Mouse (Mus musculus) neural tube, embryonic 15.5 days (tissue): Measurements from ENCODE around the gene 2010111I01Rik. TPM values are rescaled to one million over a fixed set of nuclear protein-coding genes. Genes with fewer than 3 reads are reported as not detected.
A peak's percentile ranks its signal among the peaks of the same experiment; 100 is the strongest.

Source experiments
- ATAC-seq: fragments of 200-750 bp; cut with Nextera tagmentation; 2 replicates; pipeline ENCODE4 v1.8.0; 2017; ENCODE audit warnings: mild to moderate bottlenecking, moderate TSS enrichment, moderate library complexity; ENCODE audit not compliant: low FRiP score
- H3K27ac ChIP-seq: fragments of 300-500 bp; sonication (generic); replicated peaks from 2 replicates; pipeline ENCODE4 v1.5.1; 2015; ENCODE audit warnings: mild to moderate bottlenecking, inconsistent platforms
- H3K27me3 ChIP-seq: fragments of 300-500 bp; sonication (generic); replicated peaks from 2 replicates; pipeline ENCODE4 v1.6.1; 2015; ENCODE audit warnings: inconsistent platforms
- H3K36me3 ChIP-seq: fragments of 300-500 bp; sonication (generic); 2 replicates; pipeline ENCODE4 v1.6.1; 2015; ENCODE audit warnings: inconsistent platforms
- H3K4me1 ChIP-seq: fragments of 300-500 bp; sonication (generic); 2 replicates; pipeline ENCODE4 v1.6.1; 2015; ENCODE audit warnings: inconsistent platforms
- H3K4me2 ChIP-seq: fragments of 300-500 bp; sonication (generic); 2 replicates; pipeline ENCODE4 v1.6.1; 2015; ENCODE audit warnings: inconsistent platforms, mild to moderate bottlenecking, moderate library complexity
- H3K4me3 ChIP-seq: fragments of 300-500 bp; sonication (generic); replicated peaks from 2 replicates; pipeline ENCODE4 v1.5.1; 2015; ENCODE audit warnings: mild to moderate bottlenecking, inconsistent platforms
- H3K9ac ChIP-seq: fragments of 300-500 bp; sonication (generic); replicated peaks from 2 replicates; pipeline ENCODE4 v1.6.1; 2015; ENCODE audit warnings: mild to moderate bottlenecking, inconsistent platforms
- H3K9me3 ChIP-seq: fragments of 300-500 bp; sonication (generic); replicated peaks from 2 replicates; pipeline ENCODE4 v1.6.1; 2016; ENCODE audit warnings: inconsistent platforms
- WGBS: fragments of 180-500 bp; shearing (Covaris S2); methylation state at CpG from one replicate; pipeline ENCODE4 v1.1.7; 2015; ENCODE audit warnings: mixed read lengths; 5-methylcytosine and 5-hydroxymethylcytosine counted together
- polyA plus RNA-seq: library from polyadenylated mRNA; unstranded; fragments of >200 nt; fragmentation: Nextera tagmentation; extraction: Ambion mirVana; gene quantifications from 2 replicates; pipeline ENCODE4 v1.2.1, GENCODE M21; 2015

2010111I01Rik gene
- polyA plus RNA-seq, 1 experiment from 2014 or later = 36.1 TPM

DNA sequence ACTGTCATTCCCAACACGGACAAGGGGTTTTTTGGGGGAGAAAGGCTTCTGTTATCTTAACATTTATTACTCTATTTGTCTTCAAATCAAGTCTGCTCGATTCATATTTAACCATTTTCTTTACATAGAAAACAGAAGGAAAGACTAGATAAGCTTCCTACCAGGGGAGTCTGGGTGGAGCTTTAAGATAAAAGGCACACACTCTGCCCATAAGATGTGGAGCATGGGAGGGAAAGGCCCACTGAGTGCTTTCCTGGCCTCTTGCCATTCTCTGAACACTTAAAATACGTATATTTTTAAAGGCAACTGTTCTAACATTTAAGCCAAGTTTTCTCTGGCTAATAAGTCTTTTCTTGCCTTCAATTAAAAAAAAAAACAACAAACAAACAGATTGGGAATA lies 25.3 kb upstream of the 2010111I01Rik start:
- no peak overlapping the region for H3K4me2 ChIP-seq
- ATAC-seq = no peak
- WGBS = 69% methylated on average over 3 of the region's 3 CpGs

DNA sequence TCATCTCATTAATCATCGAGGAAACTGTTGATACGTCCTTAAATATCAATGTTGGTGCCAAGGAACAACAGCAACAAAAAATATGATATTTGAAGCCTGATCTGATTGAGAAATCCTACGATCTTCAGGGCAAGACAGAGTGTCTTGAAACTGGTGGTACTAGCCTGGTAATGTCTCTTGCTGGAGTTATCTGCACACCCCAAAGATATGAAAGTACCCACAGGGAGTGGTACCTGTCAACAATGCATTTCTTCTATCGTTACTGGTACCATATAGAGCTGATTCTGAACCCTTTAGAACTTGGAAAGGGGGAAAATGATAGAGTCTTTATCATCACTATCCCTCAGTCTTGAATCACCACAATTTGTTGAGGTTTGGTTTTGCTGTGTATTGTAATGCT lies 24.9 kb upstream of the 2010111I01Rik start:
- ATAC-seq = no peak
- Histone ChIP-seq H3K4me2 (no peak overlapping the region), H3K27ac (no peak overlapping the region), H3K9me3 (no peaks in the 10 kb centered on the region), H3K9ac (no peak overlapping the region), H3K27me3 (no peaks in the 10 kb centered on the region), H3K4me3 (no peak overlapping the region), H3K4me1 (peaks cover 5% of the 10 kb centered on the region; the same call in 1 of the 2 replicates), H3K36me3 (no peaks in the 10 kb centered on the region)
- 89% methylated on average over 4 of the region's 4 CpGs for WGBS

More for the DNA sequence above, 25.3 kb upstream of the 2010111I01Rik start:
- Histone ChIP-seq H3K27me3 (no peaks in the 10 kb centered on the region), H3K4me3 (no peak overlapping the region), H3K9me3 (no peaks in the 10 kb centered on the region), H3K4me1 (peaks cover 5% of the 10 kb centered on the region; the same call in 1 of the 2 replicates), H3K9ac (no peak overlapping the region), H3K27ac (no peak overlapping the region), H3K36me3 (no peaks in the 10 kb centered on the region)

- WGBS = 69% methylated on average over 4 of the region's 4 CpGs
- no peaks in the 10 kb centered on the region for H3K27me3 ChIP-seq
- no peak overlapping the region for H3K27ac ChIP-seq
- ATAC-seq = no peak; the same call in 1 of the 2 replicates
- H3K36me3 ChIP-seq = no peaks in the 10 kb centered on the region
- H3K4me2 ChIP-seq = no peak overlapping the region
- peaks cover 5% of the 10 kb centered on the region; the same call in 1 of the 2 replicates for H3K4me1 ChIP-seq
- no peak overlapping the region for H3K9ac ChIP-seq
- no peaks in the 10 kb centered on the region for H3K9me3 ChIP-seq
- no peak overlapping the region for H3K4me3 ChIP-seq
Observed at GRCm38 (mm10) chr13:62940721-62941120, 24.0 kb upstream of the 2010111I01Rik start.

DNA sequence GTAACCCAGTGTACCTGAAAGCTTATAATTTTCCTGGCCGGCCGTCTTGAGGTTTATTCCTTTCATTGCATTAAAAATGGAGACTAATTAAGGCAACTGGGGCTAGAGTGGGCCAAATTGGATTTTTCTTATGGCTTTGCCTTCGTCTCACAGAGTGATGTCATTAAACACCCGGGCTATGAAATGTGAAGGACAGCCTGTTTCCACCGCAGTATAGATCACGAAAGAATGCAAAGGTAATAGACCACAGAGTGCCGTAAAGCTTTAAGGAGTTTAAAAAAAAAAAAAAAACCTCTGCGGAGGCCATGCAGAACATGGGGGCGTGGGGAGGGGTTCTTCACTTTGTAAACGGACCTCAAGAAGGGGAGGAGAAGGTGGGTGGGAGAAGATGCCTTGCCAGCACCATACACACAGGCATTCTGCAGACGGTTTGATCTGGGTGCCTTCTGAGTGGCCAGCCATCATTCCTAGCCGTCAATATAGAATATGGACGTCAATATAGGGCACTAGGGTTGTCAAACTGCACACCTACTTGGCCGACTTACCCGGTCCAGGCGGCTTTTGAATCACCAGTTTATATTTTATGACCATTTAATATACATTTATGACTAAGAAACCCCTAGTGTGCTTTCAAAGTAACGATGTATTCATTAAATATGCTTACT lies 23.2 kb upstream of the 2010111I01Rik start:
- no peak overlapping the region for H3K27ac ChIP-seq
- peaks cover 5% of the 10 kb centered on the region; the same call in 1 of the 2 replicates for H3K4me1 ChIP-seq
- no peaks in the 10 kb centered on the region for H3K9me3 ChIP-seq
- ATAC-seq = peak; percentile 57
- no peak overlapping the region for H3K4me3 ChIP-seq
- no peak overlapping the region for H3K9ac ChIP-seq
- 51% methylated on average over 17 of the region's 17 CpGs for WGBS
- H3K36me3 ChIP-seq = no peaks in the 10 kb centered on the region
- H3K27me3 ChIP-seq = no peaks in the 10 kb centered on the region
- peak overlapping the region; percentile 27 for H3K4me2 ChIP-seq

DNA sequence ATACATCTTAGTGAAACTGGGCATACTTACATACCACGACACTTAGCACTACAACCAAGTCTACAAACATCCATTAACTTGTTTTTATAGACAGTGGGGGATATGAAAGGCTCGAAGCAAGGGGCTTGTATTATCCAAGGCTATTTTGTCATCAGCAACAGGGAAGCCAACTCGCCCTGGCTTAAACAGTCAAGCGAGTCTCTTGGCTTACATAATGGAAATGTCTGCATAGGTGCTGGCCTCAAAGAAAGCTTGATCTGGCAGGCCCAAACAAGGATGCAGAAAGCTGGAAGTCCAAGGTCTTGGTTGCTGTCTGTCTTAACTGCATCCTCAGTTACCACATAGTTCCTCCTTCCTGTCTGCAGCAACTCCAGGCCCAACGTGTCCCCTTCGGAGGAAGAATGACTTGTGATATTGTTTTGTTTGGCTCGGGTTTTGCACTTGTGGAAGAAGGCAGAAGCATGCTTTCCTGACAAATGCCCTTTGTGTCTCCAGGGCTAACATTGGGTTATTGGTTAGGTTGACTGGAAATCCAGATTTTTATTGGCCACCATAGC lies 21.3 kb upstream of the 2010111I01Rik start:
- H3K4me1 ChIP-seq = peaks cover 5% of the 10 kb centered on the region; the same call in 1 of the 2 replicates
- WGBS = 71% methylated on average over 7 of the region's 7 CpGs
- H3K27ac ChIP-seq = no peak overlapping the region
- no peak overlapping the region for H3K4me2 ChIP-seq
- H3K9ac ChIP-seq = no peak overlapping the region
- no peaks in the 10 kb centered on the region for H3K27me3 ChIP-seq
- H3K9me3 ChIP-seq = no peaks in the 10 kb centered on the region
- no peaks in the 10 kb centered on the region for H3K36me3 ChIP-seq
- no peak overlapping the region for H3K4me3 ChIP-seq
- ATAC-seq = no peak

- H3K4me2 ChIP-seq = no peak overlapping the region
- WGBS = 66% methylated on average over 6 of the region's 6 CpGs
- H3K27me3 ChIP-seq = no peaks in the 10 kb centered on the region
- no peaks in the 10 kb centered on the region for H3K36me3 ChIP-seq
- no peaks in the 10 kb centered on the region for H3K9me3 ChIP-seq
- H3K9ac ChIP-seq = no peak overlapping the region
- H3K4me1 ChIP-seq = peaks cover 5% of the 10 kb centered on the region; the same call in 1 of the 2 replicates
- no peak for ATAC-seq
- H3K4me3 ChIP-seq = no peak overlapping the region
- H3K27ac ChIP-seq = no peak overlapping the region
Observed at GRCm38 (mm10) chr13:62944109-62944508, 20.6 kb upstream of the 2010111I01Rik start.

DNA sequence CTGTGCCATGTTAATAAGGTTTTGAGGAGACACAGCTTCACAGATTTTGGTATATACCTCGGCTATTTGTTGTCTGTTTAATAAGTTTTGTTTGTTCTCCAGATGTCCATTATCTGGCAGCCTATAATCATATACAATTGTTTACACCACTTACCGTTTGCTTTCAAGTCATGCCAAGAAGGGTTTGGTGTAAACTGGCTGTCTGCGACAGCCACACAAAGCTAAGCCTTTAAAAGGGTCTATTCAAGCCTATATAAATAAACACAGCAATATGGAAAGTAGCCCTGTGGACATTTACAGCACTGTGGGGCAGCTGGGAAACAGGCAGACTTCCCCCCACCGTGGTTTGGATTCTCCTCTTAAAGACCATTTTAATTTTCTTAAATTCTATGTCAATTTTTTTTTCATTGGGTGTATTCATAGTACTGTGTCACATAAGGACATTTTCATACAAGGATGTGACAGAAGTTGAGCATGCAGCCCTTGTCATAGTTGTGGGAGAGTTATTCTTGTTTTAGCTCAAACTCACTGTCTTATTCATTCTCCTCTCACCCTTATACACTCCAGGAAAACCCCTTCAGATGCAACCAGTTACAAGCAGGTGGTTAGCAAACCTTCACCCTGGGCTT lies 15.0 kb upstream of the 2010111I01Rik start:
- H3K27me3 ChIP-seq = no peaks in the 10 kb centered on the region
- 35% methylated on average over 4 of the region's 4 CpGs for WGBS

DNA sequence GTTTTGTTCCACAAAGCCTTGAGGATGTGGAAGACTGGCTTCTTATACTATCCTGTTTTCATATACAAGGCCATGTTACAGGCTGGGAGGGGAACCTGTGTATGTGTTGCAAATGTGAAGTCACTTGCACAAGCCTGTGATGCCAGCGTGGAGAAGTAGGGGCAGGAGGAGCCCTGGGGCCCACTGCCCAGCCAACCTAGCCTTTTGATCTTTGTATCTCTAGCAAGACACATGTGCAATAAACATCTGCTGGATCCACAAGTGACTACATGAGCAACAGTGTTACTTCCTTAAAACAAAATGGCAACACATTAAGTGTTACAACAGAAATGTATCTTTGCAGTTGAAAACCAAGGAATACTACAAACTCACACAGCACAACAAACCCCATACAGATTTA lies 13.1 kb upstream of the 2010111I01Rik start:
- no peaks in the 10 kb centered on the region for H3K36me3 ChIP-seq
- no peak overlapping the region for H3K4me3 ChIP-seq
- WGBS = 73% methylated on average over 1 of the region's 1 CpGs
- H3K9me3 ChIP-seq = no peaks in the 10 kb centered on the region
- H3K27me3 ChIP-seq = no peaks in the 10 kb centered on the region
- ATAC-seq = no peak
- H3K9ac ChIP-seq = no peak overlapping the region
- no peaks in the 10 kb centered on the region for H3K4me1 ChIP-seq
- H3K27ac ChIP-seq = no peak overlapping the region
- no peak overlapping the region for H3K4me2 ChIP-seq

More for the DNA sequence above, 15.0 kb upstream of the 2010111I01Rik start:
- Histone ChIP-seq H3K4me2 (no peak overlapping the region), H3K27ac (no peak overlapping the region), H3K36me3 (no peaks in the 10 kb centered on the region), H3K4me1 (no peaks in the 10 kb centered on the region), H3K9me3 (no peaks in the 10 kb centered on the region), H3K4me3 (no peak overlapping the region), H3K9ac (no peak overlapping the region)
- no peak for ATAC-seq

GRCm38 (mm10) chr13:62952047-62952446 lies 12.6 kb upstream of the 2010111I01Rik start:
- H3K4me2 ChIP-seq = no peak overlapping the region
- H3K9ac ChIP-seq = no peak overlapping the region
- no peak for ATAC-seq
- no peak overlapping the region for H3K27ac ChIP-seq
- H3K4me1 ChIP-seq = no peaks in the 10 kb centered on the region
- WGBS = 66% methylated on average over 3 of the region's 3 CpGs
- no peaks in the 10 kb centered on the region for H3K36me3 ChIP-seq
- no peaks in the 10 kb centered on the region for H3K27me3 ChIP-seq
- H3K9me3 ChIP-seq = no peaks in the 10 kb centered on the region
- H3K4me3 ChIP-seq = no peak overlapping the region

- Histone ChIP-seq H3K9ac (no peak overlapping the region), H3K27me3 (no peaks in the 10 kb centered on the region), H3K4me3 (no peak overlapping the region), H3K36me3 (no peaks in the 10 kb centered on the region), H3K4me2 (no peak overlapping the region), H3K27ac (no peak overlapping the region), H3K9me3 (no peaks in the 10 kb centered on the region), H3K4me1 (no peaks in the 10 kb centered on the region)
- no peak for ATAC-seq
- 88% methylated on average over 3 of the region's 3 CpGs for WGBS
Observed at GRCm38 (mm10) chr13:62952624-62953023, 12.1 kb upstream of the 2010111I01Rik start.

DNA sequence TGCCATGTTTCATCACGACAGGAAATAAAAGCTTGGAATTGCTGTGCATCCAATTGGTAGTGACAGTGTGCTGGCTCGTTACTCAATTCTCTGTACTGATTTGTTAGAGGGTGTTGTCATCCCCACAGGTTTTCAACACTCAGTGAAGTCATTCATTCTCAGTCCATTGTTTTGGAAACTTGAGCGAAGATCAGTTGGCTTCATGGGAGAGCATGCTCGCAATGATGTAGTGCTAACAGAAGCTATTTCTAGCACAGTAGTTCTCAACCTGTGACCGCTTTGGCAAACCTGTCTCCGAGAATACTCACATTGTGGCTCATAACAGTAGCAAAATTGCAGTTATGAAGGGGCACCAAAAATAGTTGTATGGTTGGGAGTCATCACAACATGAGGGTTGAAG lies 8.7 kb upstream of the 2010111I01Rik start:
- no peak overlapping the region for H3K27ac ChIP-seq
- no peak for ATAC-seq
- no peaks in the 10 kb centered on the region for H3K36me3 ChIP-seq
- H3K4me2 ChIP-seq = no peak overlapping the region
- H3K27me3 ChIP-seq = no peaks in the 10 kb centered on the region
- no peaks in the 10 kb centered on the region for H3K9me3 ChIP-seq
- no peak overlapping the region for H3K4me3 ChIP-seq
- 89% methylated on average over 6 of the region's 6 CpGs for WGBS
- no peaks in the 10 kb centered on the region for H3K4me1 ChIP-seq
- no peak overlapping the region for H3K9ac ChIP-seq

DNA sequence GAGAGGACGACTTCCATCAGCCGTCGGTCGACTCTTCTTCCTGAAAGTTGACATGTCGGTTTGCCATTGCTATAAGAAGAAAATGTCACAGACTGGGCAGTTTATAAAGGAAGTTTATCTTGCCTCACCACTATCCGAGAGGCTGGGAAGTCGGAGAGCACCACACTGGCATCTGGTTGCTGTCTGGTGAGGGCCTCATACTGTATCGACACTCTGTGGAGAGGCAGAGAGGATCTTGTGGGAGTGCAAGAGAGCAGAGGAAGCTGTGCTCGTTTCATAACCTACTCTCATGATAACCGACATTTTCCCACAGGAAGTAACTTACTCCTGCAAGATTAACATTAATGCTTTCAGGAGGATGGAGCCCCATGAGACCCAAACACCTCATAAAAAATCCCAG lies 7.9 kb upstream of the 2010111I01Rik start:
- Histone ChIP-seq H3K4me1 (no peaks in the 10 kb centered on the region), H3K27me3 (no peaks in the 10 kb centered on the region), H3K4me2 (no peak overlapping the region), H3K36me3 (no peaks in the 10 kb centered on the region), H3K4me3 (no peak overlapping the region), H3K9ac (no peak overlapping the region), H3K27ac (no peak overlapping the region), H3K9me3 (no peaks in the 10 kb centered on the region)
- WGBS = 83% methylated on average over 10 of the region's 10 CpGs
- ATAC-seq = no peak
